Mouse (Mus musculus) midbrain, embryonic 10.5 days (tissue): Measurements from ENCODE around the gene Tmem151b. TPM values are rescaled to one million over a fixed set of nuclear protein-coding genes. Genes with fewer than 3 reads are reported as not detected.

ENCODE experiments used
- DNase-seq: peaks from one replicate; pipeline ENCODE4 v3.0.0-alpha.2; 2017; ENCODE audit warnings: low spot score
- H3K27ac ChIP-seq: fragments of 300-500 bp; sonication (generic); replicated peaks from 2 replicates; pipeline ENCODE4 v1.5.1; 2016; ENCODE audit warnings: mild to moderate bottlenecking
- H3K27me3 ChIP-seq: fragments of 300-500 bp; sonication (generic); 2 replicates; pipeline ENCODE4 v1.6.1; 2016; ENCODE audit warnings: low read depth, mild to moderate bottlenecking; ENCODE audit not compliant: poor library complexity, severe bottlenecking
- H3K36me3 ChIP-seq: fragments of 300-500 bp; sonication (generic); 2 replicates; pipeline ENCODE4 v1.6.1; 2016; ENCODE audit warnings: mild to moderate bottlenecking, moderate library complexity
- H3K4me1 ChIP-seq: fragments of 300-500 bp; sonication (generic); 2 replicates; pipeline ENCODE4 v1.6.1; 2016
- H3K4me3 ChIP-seq: fragments of 300-500 bp; sonication (generic); 2 replicates; pipeline ENCODE4 v1.5.1; 2016; ENCODE audit warnings: mild to moderate bottlenecking, moderate library complexity
- H3K9me3 ChIP-seq: fragments of 300-500 bp; sonication (generic); replicated peaks from 2 replicates; pipeline ENCODE4 v1.6.1; 2016; ENCODE audit warnings: mild to moderate bottlenecking
- WGBS: fragments of 180-500 bp; shearing (Covaris S2); methylation state at CpG from one replicate; pipeline ENCODE4 v1.1.7; 2016; 5-methylcytosine and 5-hydroxymethylcytosine counted together
- polyA plus RNA-seq: library from polyadenylated mRNA; unstranded; fragments of >200 nt; fragmentation: Nextera tagmentation; extraction: Ambion mirVana; gene quantifications from 2 replicates; pipeline ENCODE4 v1.2.1, GENCODE M21; 2016

Tmem151b gene
- polyA plus RNA-seq, result 7.0 and 10.2 TPM in 2 replicates

- WGBS, result under 1% methylated on average over 17 of the region's 29 CpGs
- H3K4me1 ChIP-seq, result peaks cover 61% of the 10 kb centered on the region
These were observed at the start of gene Tmem151b for GRCm38 (mm10) chr17:45549617-45550181. TSS of gene Tmem151b (minus strand) at chr17:45549677.

GRCm38 (mm10) chr17:45598891-45599290 is 49.4 kb upstream of the Tmem151b start:
- WGBS, result 64% methylated on average over 3 of the region's 3 CpGs
- no peak for DNase-seq
- H3K27me3 ChIP-seq, result peaks cover 91% of the 10 kb centered on the region
- H3K27ac ChIP-seq, result peak overlapping the region; percentile 81
- H3K4me1 ChIP-seq, result peaks cover 76% of the 10 kb centered on the region
- peak overlapping the region; percentile 56 for H3K4me3 ChIP-seq
- H3K9me3 ChIP-seq, result no peaks in the 10 kb centered on the region
- no peaks in the 10 kb centered on the region for H3K36me3 ChIP-seq

More at GRCm38 (mm10) chr17:45549617-45550181, at the start of gene Tmem151b:
- Histone ChIP-seq H3K9me3 (no peaks in the 10 kb centered on the region), H3K36me3 (peaks cover 14% of the 10 kb centered on the region), H3K27ac (peak within 1 kb of the TSS; percentile 99), H3K27me3 (peaks cover 50% of the 10 kb centered on the region), H3K4me3 (peak within 1 kb of the TSS; percentile 96)
- DNase-seq, result peak; percentile 78

DNA sequence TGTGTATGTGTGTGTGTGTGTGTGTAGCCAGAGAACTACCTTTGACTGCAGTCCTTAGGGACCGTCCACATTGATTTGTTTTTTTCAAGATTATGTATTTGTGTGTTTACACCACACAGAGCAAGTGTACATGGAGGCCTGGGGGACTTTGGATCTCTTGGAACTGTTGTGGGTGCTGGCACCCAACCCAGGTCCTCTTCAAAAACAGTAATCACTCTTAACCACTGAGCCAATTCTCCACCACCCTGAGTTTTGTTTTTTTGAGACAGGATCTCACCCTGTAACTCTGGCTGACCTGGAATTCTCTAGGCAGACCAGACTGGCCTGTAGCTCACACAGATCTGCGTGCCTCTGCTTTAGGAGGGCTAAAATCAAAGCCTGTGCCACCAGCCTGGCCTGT is 48.9 kb upstream of the Tmem151b start:
- peaks cover 81% of the 10 kb centered on the region for H3K4me1 ChIP-seq
- H3K9me3 ChIP-seq, result no peaks in the 10 kb centered on the region
- H3K27ac ChIP-seq, result no peak overlapping the region
- WGBS, result 90% methylated on average over 2 of the region's 2 CpGs
- H3K27me3 ChIP-seq, result peaks cover 96% of the 10 kb centered on the region
- no peak for DNase-seq
- H3K4me3 ChIP-seq, result no peak overlapping the region
- H3K36me3 ChIP-seq, result no peaks in the 10 kb centered on the region

GRCm38 (mm10) chr17:45597787-45598186 is 48.3 kb upstream of the Tmem151b start:
- WGBS, result 54% methylated on average over 3 of the region's 3 CpGs
- Histone ChIP-seq H3K4me3 (no peak overlapping the region), H3K4me1 (peaks cover 87% of the 10 kb centered on the region), H3K27me3 (peaks cover 99% of the 10 kb centered on the region), H3K36me3 (no peaks in the 10 kb centered on the region), H3K9me3 (no peaks in the 10 kb centered on the region), H3K27ac (no peak overlapping the region)
- peak; percentile 40 for DNase-seq

- DNase-seq, result peak; percentile 63
- Histone ChIP-seq H3K27me3 (peaks cover 100% of the 10 kb centered on the region), H3K4me3 (0 out of 2 replicates have a peak overlapping the region, but pooled peaks have one; percentile 7), H3K27ac (peak overlapping the region; percentile 81), H3K36me3 (no peaks in the 10 kb centered on the region), H3K9me3 (no peaks in the 10 kb centered on the region), H3K4me1 (peaks cover 91% of the 10 kb centered on the region)
- 30% methylated on average over 11 of the region's 11 CpGs for WGBS
These were observed 47.3 kb upstream of the Tmem151b start for GRCm38 (mm10) chr17:45596631-45597396.

DNA sequence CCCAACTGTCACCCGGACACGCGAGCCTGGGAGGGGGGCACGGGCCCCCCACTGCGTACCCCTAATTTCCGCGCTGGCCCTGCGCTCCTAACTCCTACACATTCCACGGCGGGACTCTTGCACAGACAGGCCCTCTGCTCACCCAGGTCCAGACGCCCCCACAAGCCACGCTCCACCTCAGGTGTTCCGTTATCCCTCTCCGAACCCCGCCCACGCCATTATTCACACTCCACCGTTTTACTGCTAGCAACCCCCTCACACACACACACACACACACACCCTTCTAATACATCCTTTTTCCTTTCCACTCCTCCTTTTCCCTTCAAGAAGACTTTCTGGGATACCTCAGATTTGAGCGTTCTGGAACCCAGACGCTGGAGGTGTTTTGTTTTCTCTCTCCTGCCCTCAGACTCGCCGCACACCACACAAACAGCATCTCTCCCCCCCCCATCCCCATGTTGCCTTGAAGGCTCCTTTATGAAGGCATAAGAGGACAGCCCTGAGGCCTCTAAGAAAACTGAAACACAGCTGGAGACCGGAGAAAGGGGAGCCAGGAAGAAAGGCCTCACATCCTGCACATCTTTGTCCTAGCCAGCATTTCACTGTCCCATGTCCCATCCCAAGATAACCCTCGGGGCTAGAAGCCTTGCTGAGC is 46.4 kb upstream of the Tmem151b start:
- Histone ChIP-seq H3K27me3 (peaks cover 93% of the 10 kb centered on the region), H3K27ac (peak overlapping the region; percentile 81), H3K4me3 (peak overlapping the region; percentile 66), H3K4me1 (peaks cover 90% of the 10 kb centered on the region), H3K36me3 (no peaks in the 10 kb centered on the region), H3K9me3 (no peaks in the 10 kb centered on the region)
- WGBS, result 3% methylated on average over 23 of the region's 23 CpGs
- no peak for DNase-seq

- H3K9me3 ChIP-seq, result no peaks in the 10 kb centered on the region
- H3K36me3 ChIP-seq, result peaks cover 4% of the 10 kb centered on the region; the same call in 1 of the 2 replicates
- H3K4me3 ChIP-seq, result peak overlapping the region; percentile 66
- H3K4me1 ChIP-seq, result peaks cover 93% of the 10 kb centered on the region
- WGBS, result 2% methylated on average over 58 of the region's 58 CpGs
- H3K27me3 ChIP-seq, result peaks cover 86% of the 10 kb centered on the region
- DNase-seq, result peak; percentile 77
- peak overlapping the region; percentile 81 for H3K27ac ChIP-seq
These were observed 45.6 kb upstream of the Tmem151b start for GRCm38 (mm10) chr17:45594881-45595735.

DNA sequence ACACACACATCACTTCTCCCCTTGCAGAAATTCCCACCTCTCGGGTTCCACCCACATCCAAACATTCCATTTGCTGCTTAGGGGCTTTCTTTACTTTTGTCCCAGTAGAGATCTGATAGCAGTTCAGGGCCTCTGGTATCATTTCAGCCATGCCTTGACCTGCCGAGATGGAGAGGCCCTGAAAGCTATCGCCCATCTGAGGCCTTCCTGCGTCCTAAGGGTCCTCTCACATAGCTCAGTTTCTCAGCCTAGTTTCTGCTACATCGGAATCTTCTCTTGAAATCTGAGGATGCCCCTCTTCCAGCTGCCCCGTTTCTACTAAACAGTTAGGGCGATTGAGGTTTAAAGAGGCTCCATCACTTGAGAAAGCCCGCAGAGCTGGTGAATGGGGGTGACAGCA is 44.7 kb upstream of the Tmem151b start:
- Histone ChIP-seq H3K36me3 (peaks cover 13% of the 10 kb centered on the region), H3K27me3 (peaks cover 77% of the 10 kb centered on the region), H3K4me1 (peaks cover 84% of the 10 kb centered on the region), H3K27ac (no peak overlapping the region), H3K4me3 (peak overlapping the region; percentile 66), H3K9me3 (no peaks in the 10 kb centered on the region)
- 42% methylated on average over 8 of the region's 8 CpGs for WGBS
- DNase-seq, result no peak

DNA sequence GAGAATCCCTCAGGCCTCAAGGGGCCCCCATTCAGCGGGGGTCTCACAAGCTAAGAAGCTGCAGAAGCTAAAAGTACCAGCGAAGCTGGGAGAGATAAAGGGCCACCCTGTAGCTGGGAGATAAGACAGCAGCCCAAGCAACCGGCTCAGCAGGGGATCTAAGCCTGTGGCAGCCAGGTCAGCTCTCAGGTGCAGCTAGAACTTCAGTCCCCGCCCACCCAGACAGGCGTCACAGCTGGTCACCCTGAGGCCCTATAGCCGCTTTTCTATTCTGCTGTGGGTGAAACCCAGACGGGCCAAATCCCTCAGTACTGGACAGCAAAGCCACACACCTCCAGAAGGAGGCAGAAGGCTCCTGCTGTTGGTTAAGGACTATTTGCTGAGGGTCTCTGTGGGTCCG is 44.0 kb upstream of the Tmem151b start:
- peaks cover 77% of the 10 kb centered on the region for H3K4me1 ChIP-seq
- peaks cover 70% of the 10 kb centered on the region for H3K27me3 ChIP-seq
- no peak for DNase-seq
- peak overlapping the region; percentile 66 for H3K4me3 ChIP-seq
- no peaks in the 10 kb centered on the region for H3K9me3 ChIP-seq
- no peak overlapping the region for H3K27ac ChIP-seq
- 13% methylated on average over 8 of the region's 8 CpGs for WGBS
- peaks cover 20% of the 10 kb centered on the region for H3K36me3 ChIP-seq

DNA sequence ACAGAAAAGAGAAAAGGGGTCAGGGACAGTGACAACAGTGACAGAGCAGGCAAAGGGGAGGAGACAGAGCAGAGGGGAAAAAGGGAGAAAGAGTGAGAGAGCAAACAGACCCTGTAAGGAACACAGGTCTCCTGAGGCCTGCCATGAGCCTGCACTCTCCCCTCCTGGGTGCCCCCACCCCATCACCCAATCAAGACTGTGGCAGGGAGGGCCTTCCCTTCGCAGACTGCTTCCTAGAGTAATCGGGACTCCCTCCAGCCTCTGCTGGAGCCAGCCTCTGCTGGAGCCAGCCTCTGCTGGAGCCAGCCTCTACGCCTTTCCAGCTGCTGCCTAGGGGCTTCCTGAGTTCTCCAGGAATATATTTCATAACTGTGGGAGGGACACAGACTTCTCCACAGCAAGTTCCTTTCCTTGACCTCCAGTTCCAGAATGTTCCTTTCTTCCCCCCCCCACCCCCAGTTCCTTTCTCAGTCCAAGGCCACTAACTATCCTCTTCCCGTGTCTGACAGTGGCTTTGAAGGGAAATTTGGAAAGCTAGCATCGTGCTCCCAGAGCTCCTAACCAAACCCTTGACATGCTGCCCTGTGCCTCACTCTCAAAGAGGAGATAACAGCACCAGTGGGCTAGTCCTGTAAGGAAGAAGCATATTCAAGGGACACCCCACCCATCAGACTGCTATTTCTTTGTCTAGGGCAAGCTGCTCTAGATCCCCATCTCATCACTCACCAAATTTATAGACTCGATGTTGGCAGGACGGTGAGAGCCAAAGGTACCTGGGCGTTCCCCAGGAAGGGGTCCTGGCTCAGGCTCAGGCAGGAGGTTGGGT is 43.3 kb upstream of the Tmem151b start:
- peaks cover 71% of the 10 kb centered on the region for H3K4me1 ChIP-seq
- H3K36me3 ChIP-seq, result peaks cover 23% of the 10 kb centered on the region
- 57% methylated on average over 8 of the region's 8 CpGs for WGBS
- peaks cover 63% of the 10 kb centered on the region for H3K27me3 ChIP-seq
- peak overlapping the region; percentile 56 for H3K27ac ChIP-seq
- H3K9me3 ChIP-seq, result no peaks in the 10 kb centered on the region
- H3K4me3 ChIP-seq, result peak overlapping the region; percentile 66
- DNase-seq, result no peak

DNA sequence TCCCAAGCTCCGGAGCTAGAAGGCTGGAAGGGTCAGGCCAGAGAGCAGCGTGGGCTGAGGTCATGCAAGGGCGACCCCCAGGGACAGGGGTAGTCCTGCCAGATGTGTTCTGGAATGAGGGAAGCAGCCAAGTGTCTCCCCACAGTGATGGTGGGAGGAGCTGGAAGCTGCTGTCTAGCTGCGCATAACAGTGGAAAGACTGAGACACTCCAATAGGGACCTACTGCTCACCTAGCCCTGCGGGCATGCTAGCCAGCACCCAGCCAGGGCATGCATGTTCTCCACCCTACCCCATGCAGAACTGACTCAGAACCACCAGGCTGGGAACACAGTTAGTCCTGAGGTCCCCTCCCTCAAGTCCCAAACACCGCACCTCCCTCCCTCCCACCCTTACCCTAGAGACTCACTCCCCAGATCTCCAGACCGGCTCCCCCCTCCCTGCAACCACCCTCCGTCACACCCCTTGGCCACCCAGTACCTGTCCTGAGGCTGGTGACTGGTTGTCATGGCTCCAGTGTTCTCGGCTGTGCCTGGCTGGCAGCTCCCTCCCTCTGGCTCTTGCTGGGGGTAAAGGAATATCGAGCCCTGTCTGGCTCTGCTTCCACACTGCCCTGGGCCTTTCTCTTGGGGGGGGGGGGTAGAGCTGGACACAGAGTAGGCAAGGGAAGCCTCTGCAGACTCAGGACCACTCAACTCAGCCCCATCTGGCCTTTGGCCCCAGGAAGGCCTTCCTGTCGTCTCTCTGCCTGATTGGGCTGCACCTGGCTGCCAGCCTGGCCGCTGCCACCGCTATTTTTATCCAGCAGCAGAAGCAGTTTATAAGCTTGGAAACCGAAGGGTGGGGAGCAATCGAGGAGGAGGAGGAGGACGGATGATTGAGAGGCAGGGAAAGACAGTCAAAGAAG is 42.5 kb upstream of the Tmem151b start:
- Histone ChIP-seq H3K27ac (peak overlapping the region; percentile 56), H3K27me3 (peaks cover 54% of the 10 kb centered on the region), H3K36me3 (peaks cover 29% of the 10 kb centered on the region), H3K9me3 (peaks cover 2% of the 10 kb centered on the region; the same call in 1 of the 2 replicates), H3K4me3 (peak overlapping the region; percentile 66), H3K4me1 (peaks cover 63% of the 10 kb centered on the region)
- DNase-seq, result no peak
- WGBS, result 58% methylated on average over 16 of the region's 16 CpGs
